Mouse (Mus musculus): ENCODE measurements at regions not wholly inside any gene's neighbourhood (a gene's known extent, or its start where the extent isn't known, plus 50 kb on each side); places are given as distances from the start of the nearest gene placed in this dataset.

DNA sequence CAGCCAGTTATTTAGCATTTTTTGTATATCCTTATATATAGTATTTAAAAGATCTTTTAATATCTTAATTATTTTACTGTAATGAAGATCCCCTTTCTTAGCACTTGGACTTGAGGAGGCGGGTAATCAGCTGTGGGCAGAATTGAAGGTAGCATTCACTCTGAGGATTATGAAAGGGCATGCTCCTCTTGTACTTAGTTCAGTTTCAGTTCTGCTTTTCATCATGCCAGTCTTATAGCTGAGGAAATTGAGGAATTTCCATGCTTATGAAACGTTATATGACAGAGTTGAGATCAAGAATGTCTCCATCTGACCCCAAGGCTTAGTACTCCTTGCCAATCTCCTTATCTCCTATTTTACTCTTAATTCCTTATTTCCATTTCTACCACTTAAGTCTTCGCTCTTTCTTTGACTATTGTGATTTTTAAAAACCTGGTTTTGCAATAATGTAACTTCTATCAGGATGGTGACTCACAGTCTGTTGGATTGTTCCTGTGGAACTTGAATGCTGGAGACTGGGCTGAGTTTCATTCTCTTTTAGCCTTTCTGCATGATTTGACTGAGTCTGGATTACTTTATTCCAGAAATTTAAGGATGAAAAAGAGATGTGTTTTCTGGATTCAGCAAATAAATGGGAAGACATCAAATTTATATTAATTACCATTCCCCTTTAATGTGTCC is 133.6 kb downstream of the Papss1 start:
- no peak for DNase-seq (ENCODE audit: low spot score, missing footprints)
- no peaks in the 10 kb centered on the region for H3K9me3 ChIP-seq (ENCODE audit: control insufficient read depth, low read length)
- no peaks in the 10 kb centered on the region for H3K27me3 ChIP-seq (ENCODE audit: control insufficient read depth, insufficient read depth, low read length)
- no peak overlapping the region for H3K4me3 ChIP-seq (ENCODE audit: low read depth, low read length)
- no peak overlapping the region for H3K9ac ChIP-seq (ENCODE audit: low read length)
- no peaks in the 10 kb centered on the region for H3K4me1 ChIP-seq (ENCODE audit: control insufficient read depth, insufficient read depth, low read length)
- no peak overlapping the region for H3K4me2 ChIP-seq
- 87% methylated on average over 3 of the region's 3 CpGs for WGBS
- no peak for ATAC-seq (ENCODE audit: low FRiP score)
- H3K27ac ChIP-seq (ENCODE audit: low read depth, low read length), result no peak overlapping the region
- no peaks in the 10 kb centered on the region for H3K36me3 ChIP-seq (ENCODE audit: control insufficient read depth, insufficient read depth, low read length)

DNA sequence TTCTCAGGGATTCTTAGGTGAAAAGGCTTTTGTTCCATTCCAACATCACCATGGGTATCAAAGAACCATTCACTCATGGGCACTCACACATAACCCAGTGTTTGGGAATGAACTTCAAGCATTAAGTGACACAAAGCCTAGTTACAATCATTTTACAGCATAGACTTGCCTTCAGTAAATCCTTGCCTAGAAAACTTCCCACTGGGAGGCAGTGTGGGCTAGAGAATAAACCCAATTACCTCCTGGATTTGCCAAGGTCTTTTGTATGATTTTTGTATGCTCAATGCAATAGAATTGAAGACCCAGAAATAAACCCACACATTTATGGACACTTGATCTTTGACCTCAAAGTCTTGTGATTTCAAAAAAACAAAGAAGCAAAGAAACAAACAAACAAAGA is 138.6 kb downstream of the Papss1 start:
- H3K27me3 ChIP-seq (ENCODE audit: control insufficient read depth, insufficient read depth, low read length), result no peaks in the 10 kb centered on the region
- H3K4me3 ChIP-seq (ENCODE audit: low read depth, low read length), result no peak overlapping the region
- no peaks in the 10 kb centered on the region for H3K36me3 ChIP-seq (ENCODE audit: control insufficient read depth, insufficient read depth, low read length)
- no peaks in the 10 kb centered on the region for H3K4me1 ChIP-seq (ENCODE audit: control insufficient read depth, insufficient read depth, low read length)
- ATAC-seq (ENCODE audit: low FRiP score) (no peak), DNase-seq (ENCODE audit: low spot score, missing footprints) (no peak)
- H3K9me3 ChIP-seq (ENCODE audit: control insufficient read depth, low read length), result no peaks in the 10 kb centered on the region
- H3K4me2 ChIP-seq, result no peak overlapping the region
- H3K27ac ChIP-seq (ENCODE audit: low read depth, low read length), result no peak overlapping the region
- no peak overlapping the region for H3K9ac ChIP-seq (ENCODE audit: low read length)

DNA sequence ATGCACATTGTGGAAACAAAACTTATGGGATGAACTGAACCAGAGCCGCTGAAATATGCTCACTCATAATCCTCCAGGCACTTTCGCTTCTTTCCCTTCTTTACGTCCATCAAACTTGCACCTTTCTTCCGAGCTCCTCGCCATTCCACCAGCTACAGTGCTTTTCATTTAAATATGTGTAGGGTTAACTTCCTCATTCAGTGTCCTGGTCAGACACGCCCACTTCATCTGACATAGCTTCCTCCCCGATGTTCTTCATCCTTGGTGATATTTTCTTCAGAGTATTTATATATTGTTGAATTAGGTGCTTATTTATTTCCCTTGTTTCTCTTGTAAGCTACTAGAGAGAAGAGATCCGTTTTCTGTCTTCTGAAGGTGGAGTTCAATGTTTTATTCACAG is 149.0 kb downstream of the Papss1 start:
- H3K27ac ChIP-seq (ENCODE audit: low read depth, low read length), result no peak overlapping the region
- H3K9ac ChIP-seq (ENCODE audit: low read length), result no peak overlapping the region
- no peak for ATAC-seq (ENCODE audit: low FRiP score)
- H3K4me2 ChIP-seq, result no peak overlapping the region
- no peak overlapping the region for H3K4me3 ChIP-seq (ENCODE audit: low read depth, low read length)
- DNase-seq (ENCODE audit: low spot score, missing footprints), result no peak
- 86% methylated on average over 8 of the region's 8 CpGs for WGBS
- H3K9me3 ChIP-seq (ENCODE audit: control insufficient read depth, low read length), result no peaks in the 10 kb centered on the region
- H3K27me3 ChIP-seq (ENCODE audit: control insufficient read depth, insufficient read depth, low read length), result no peaks in the 10 kb centered on the region
- H3K36me3 ChIP-seq (ENCODE audit: control insufficient read depth, insufficient read depth, low read length), result no peaks in the 10 kb centered on the region
- H3K4me1 ChIP-seq (ENCODE audit: control insufficient read depth, insufficient read depth, low read length), result no peaks in the 10 kb centered on the region

DNA sequence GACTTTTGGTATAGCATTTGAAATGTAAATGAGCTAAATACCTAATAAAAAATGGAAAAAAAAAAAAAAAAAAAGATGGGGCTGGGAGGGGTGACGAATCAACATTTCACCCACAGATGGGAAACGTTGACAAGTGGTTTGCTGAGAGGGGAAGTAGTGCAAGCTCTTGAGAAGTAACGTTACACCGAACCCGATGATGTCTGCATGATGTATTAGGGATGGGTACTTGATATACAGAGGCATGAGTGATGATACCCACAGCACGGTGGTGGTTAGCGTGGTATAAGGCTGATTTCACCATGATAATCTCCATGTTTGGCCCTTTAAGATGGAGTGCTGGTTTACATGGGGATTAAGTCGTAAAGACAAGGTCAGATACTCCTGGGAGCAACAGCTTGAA is 154.2 kb downstream of the Papss1 start:
- H3K27ac ChIP-seq (ENCODE audit: low read depth, low read length), result no peak overlapping the region

DNA sequence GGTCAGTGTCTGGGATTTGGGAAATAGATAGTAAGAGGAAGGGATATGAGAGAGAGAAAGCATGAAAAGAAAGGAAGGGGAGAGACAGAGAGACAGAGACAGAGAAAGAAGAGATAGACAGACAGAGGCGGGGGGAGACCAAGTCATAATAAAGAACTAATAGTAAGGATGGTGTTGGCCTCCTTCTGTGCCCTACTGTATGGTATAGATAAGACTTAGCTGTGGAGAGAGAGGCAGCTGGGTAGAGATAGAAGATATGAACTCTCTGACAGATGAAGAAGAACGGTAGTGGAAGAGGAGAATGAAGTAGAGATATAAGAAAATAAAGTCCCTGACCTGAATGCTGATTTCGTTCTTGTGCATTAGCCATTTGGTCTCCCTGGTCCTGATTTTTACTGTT is 164.1 kb downstream of the Papss1 start:
- no peaks in the 10 kb centered on the region for H3K4me1 ChIP-seq (ENCODE audit: control insufficient read depth, insufficient read depth, low read length)
- 93% methylated on average over 3 of the region's 3 CpGs for WGBS
- no peak overlapping the region for H3K27ac ChIP-seq (ENCODE audit: low read depth, low read length)
- no peaks in the 10 kb centered on the region for H3K27me3 ChIP-seq (ENCODE audit: control insufficient read depth, insufficient read depth, low read length)
- no peaks in the 10 kb centered on the region for H3K36me3 ChIP-seq (ENCODE audit: control insufficient read depth, insufficient read depth, low read length)
- ATAC-seq (ENCODE audit: low FRiP score) (no peak), DNase-seq (ENCODE audit: low spot score, missing footprints) (no peak)
- H3K9me3 ChIP-seq (ENCODE audit: control insufficient read depth, low read length), result no peaks in the 10 kb centered on the region
- no peak overlapping the region for H3K4me3 ChIP-seq (ENCODE audit: low read depth, low read length)
- H3K9ac ChIP-seq (ENCODE audit: low read length), result no peak overlapping the region
- no peak overlapping the region for H3K4me2 ChIP-seq

More for the DNA sequence above, 154.2 kb downstream of the Papss1 start:
- Histone ChIP-seq H3K4me2 (no peak overlapping the region), H3K9ac (ENCODE audit: low read length) (no peak overlapping the region), H3K4me1 (ENCODE audit: control insufficient read depth, insufficient read depth, low read length) (no peaks in the 10 kb centered on the region), H3K9me3 (ENCODE audit: control insufficient read depth, low read length) (no peaks in the 10 kb centered on the region), H3K36me3 (ENCODE audit: control insufficient read depth, insufficient read depth, low read length) (no peaks in the 10 kb centered on the region), H3K4me3 (ENCODE audit: low read depth, low read length) (no peak overlapping the region), H3K27me3 (ENCODE audit: control insufficient read depth, insufficient read depth, low read length) (no peaks in the 10 kb centered on the region)
- WGBS, result 87% methylated on average over 8 of the region's 8 CpGs
- DNase-seq (ENCODE audit: low spot score, missing footprints) (no peak), ATAC-seq (ENCODE audit: low FRiP score) (no peak)

DNA sequence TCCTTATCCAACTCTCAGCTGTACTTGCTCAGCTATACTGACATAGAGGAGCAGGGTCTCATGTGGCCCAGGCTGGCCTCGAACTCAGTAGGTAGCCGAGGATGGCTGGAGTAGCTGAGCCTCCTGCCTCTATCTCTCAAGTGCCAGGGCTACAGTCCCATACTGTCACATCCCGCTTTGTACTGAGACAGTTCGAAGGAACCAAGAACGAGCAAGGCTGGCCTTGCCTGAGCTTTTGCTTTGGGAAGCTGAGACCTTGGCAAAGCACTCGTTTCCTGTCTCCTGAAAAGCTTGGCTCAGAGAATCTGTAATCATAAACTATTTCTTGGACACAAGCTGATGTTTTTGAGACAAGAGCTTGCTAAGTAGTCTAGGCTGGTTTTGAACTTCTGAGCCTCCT is 169.7 kb downstream of the Papss1 start:
- 92% methylated on average over 6 of the region's 6 CpGs for WGBS
- Histone ChIP-seq H3K9ac (ENCODE audit: low read length) (no peak overlapping the region), H3K36me3 (ENCODE audit: control insufficient read depth, insufficient read depth, low read length) (no peaks in the 10 kb centered on the region), H3K4me2 (no peak overlapping the region), H3K9me3 (ENCODE audit: control insufficient read depth, low read length) (no peaks in the 10 kb centered on the region), H3K27me3 (ENCODE audit: control insufficient read depth, insufficient read depth, low read length) (no peaks in the 10 kb centered on the region), H3K4me3 (ENCODE audit: low read depth, low read length) (no peak overlapping the region), H3K27ac (ENCODE audit: low read depth, low read length) (no peak overlapping the region), H3K4me1 (ENCODE audit: control insufficient read depth, insufficient read depth, low read length) (no peaks in the 10 kb centered on the region)
- DNase-seq (ENCODE audit: low spot score, missing footprints) (no peak), ATAC-seq (ENCODE audit: low FRiP score) (no peak)

DNA sequence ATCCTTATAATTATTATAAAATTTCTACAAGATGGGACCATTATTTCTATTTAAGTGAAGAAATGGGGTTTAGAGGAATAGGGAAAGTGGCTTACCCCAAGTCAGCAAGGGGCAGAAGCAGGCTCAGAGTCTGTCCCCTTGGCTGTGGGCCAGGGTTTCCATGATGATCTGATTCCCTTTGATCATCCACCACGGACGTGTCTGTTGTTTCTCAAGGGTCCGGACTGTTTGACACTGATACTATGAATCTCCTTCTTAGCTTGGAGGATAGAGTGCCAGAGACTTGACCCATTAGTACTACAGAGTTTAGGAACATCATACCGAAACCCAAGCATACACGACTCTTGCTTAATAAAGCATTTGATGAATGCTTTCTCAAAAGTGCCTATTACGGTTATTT is 172.9 kb downstream of the Papss1 start:
- H3K27me3 ChIP-seq (ENCODE audit: control insufficient read depth, insufficient read depth, low read length), result no peaks in the 10 kb centered on the region
- no peak overlapping the region for H3K9ac ChIP-seq (ENCODE audit: low read length)
- H3K27ac ChIP-seq (ENCODE audit: low read depth, low read length), result no peak overlapping the region
- H3K4me3 ChIP-seq (ENCODE audit: low read depth, low read length), result no peak overlapping the region
- DNase-seq (ENCODE audit: low spot score, missing footprints) (no peak), ATAC-seq (ENCODE audit: low FRiP score) (no peak)
- 78% methylated on average over 6 of the region's 6 CpGs for WGBS
- no peak overlapping the region for H3K4me2 ChIP-seq
- no peaks in the 10 kb centered on the region for H3K36me3 ChIP-seq (ENCODE audit: control insufficient read depth, insufficient read depth, low read length)
- no peaks in the 10 kb centered on the region for H3K4me1 ChIP-seq (ENCODE audit: control insufficient read depth, insufficient read depth, low read length)
- no peaks in the 10 kb centered on the region for H3K9me3 ChIP-seq (ENCODE audit: control insufficient read depth, low read length)

DNA sequence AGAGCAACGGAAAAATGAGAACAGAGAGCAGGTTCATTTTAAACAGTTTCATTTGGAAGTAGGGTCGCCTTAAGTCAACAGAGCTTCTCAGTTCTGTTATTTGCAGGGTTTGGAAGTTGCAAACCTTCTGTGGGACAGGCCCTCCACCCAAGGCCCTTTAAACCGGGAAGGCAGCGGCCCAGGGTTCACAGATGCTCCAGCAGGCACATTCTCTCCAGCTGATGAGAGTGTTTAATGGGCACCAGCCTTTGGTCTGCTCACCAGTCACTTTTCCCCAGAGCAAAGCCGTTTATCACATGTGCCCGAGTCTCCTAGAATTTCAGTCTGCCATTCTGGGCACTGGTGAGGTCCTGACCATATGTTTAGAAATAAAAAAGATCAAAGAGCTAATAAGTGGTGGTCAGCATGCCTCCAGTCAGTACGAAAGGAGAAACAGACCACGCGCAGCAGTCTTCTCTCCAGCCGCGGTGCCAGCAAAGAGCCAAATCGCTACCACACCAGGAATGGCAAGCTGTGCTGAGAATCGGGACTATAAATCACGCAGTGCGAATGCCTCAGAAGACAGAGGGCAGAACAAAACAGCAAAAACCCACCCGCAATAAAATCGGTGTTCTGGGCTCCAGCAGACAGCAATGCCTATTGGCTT is 173.5 kb downstream of the Papss1 start:
- Histone ChIP-seq H3K27me3 (ENCODE audit: control insufficient read depth, insufficient read depth, low read length) (no peaks in the 10 kb centered on the region), H3K9me3 (ENCODE audit: control insufficient read depth, low read length) (no peaks in the 10 kb centered on the region), H3K27ac (ENCODE audit: low read depth, low read length) (no peak overlapping the region), H3K9ac (ENCODE audit: low read length) (no peak overlapping the region), H3K36me3 (ENCODE audit: control insufficient read depth, insufficient read depth, low read length) (no peaks in the 10 kb centered on the region), H3K4me1 (ENCODE audit: control insufficient read depth, insufficient read depth, low read length) (no peaks in the 10 kb centered on the region), H3K4me2 (no peak overlapping the region), H3K4me3 (ENCODE audit: low read depth, low read length) (no peak overlapping the region)
- 87% methylated on average over 17 of the region's 17 CpGs for WGBS
- ATAC-seq (ENCODE audit: low FRiP score) (no peak), DNase-seq (ENCODE audit: low spot score, missing footprints) (no peak)

DNA sequence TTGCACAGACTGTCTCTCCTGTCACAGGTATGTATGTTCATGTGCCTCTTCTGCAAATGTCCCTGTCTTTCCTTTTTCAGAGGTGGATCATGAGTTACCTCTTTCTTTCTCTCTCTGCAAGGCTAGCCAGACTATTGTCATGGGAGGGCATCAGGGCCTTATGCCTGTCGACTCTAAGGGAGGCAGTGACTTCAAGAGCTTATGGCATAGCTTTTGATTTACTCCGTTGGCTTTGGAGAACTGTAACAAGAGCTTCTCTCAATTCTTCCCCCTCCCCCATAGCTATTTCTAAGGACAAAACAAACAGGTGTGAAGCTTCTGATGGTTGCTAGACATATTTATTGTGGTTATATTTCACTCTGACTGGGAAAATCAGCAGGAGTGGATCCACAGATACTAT is 191.0 kb downstream of the Papss1 start:
- 87% methylated on average over 2 of the region's 2 CpGs for WGBS
- no peak for ATAC-seq (ENCODE audit: low FRiP score)
- no peaks in the 10 kb centered on the region for H3K9me3 ChIP-seq (ENCODE audit: control insufficient read depth, low read length)

More for the DNA sequence above, 191.0 kb downstream of the Papss1 start:
- Histone ChIP-seq H3K4me3 (ENCODE audit: low read depth, low read length) (no peak overlapping the region), H3K4me1 (ENCODE audit: control insufficient read depth, insufficient read depth, low read length) (no peaks in the 10 kb centered on the region), H3K9ac (ENCODE audit: low read length) (no peak overlapping the region), H3K36me3 (ENCODE audit: control insufficient read depth, insufficient read depth, low read length) (no peaks in the 10 kb centered on the region), H3K4me2 (no peak overlapping the region), H3K27ac (ENCODE audit: low read depth, low read length) (no peak overlapping the region), H3K27me3 (ENCODE audit: control insufficient read depth, insufficient read depth, low read length) (no peaks in the 10 kb centered on the region)
- no peak for DNase-seq (ENCODE audit: low spot score, missing footprints)

Measured in midbrain, embryonic 11.5 days (tissue).